Mouse (Mus musculus) hindbrain, embryonic 13.5 days (tissue): Measurements from ENCODE around the gene Lce3e. TPM values are rescaled to one million over a fixed set of nuclear protein-coding genes. Genes with fewer than 3 reads are reported as not detected.
A peak's percentile ranks its signal among the peaks of the same experiment; 100 is the strongest.

Source experiments
- ATAC-seq: fragments of 200-750 bp; cut with Nextera tagmentation; 2 replicates; pipeline ENCODE4 v1.8.0; 2017; ENCODE audit warnings: moderate TSS enrichment; ENCODE audit not compliant: low FRiP score
- H3K27ac ChIP-seq: fragments of 300-500 bp; sonication (generic); 2 replicates; pipeline ENCODE4 v1.5.1; 2015; ENCODE audit warnings: inconsistent platforms, mild to moderate bottlenecking, moderate library complexity
- H3K27me3 ChIP-seq: fragments of 300-500 bp; sonication (generic); 2 replicates; pipeline ENCODE4 v1.6.1; 2015; ENCODE audit warnings: mild to moderate bottlenecking, inconsistent platforms
- H3K36me3 ChIP-seq: fragments of 300-500 bp; sonication (generic); 2 replicates; pipeline ENCODE4 v1.6.1; 2015; ENCODE audit warnings: mild to moderate bottlenecking, inconsistent platforms
- H3K4me1 ChIP-seq: fragments of 300-500 bp; sonication (generic); replicated peaks from 2 replicates; pipeline ENCODE4 v1.6.1; 2015; ENCODE audit warnings: inconsistent platforms
- H3K4me2 ChIP-seq: fragments of 300-500 bp; sonication (generic); 2 replicates; pipeline ENCODE4 v1.6.1; 2015; ENCODE audit warnings: inconsistent platforms, mild to moderate bottlenecking, moderate library complexity
- H3K4me3 ChIP-seq: fragments of 300-500 bp; sonication (generic); 2 replicates; pipeline ENCODE4 v1.5.1; 2015; ENCODE audit warnings: mild to moderate bottlenecking, inconsistent platforms
- H3K9ac ChIP-seq: fragments of 300-500 bp; sonication (generic); 2 replicates; pipeline ENCODE4 v1.6.1; 2015; ENCODE audit warnings: mild to moderate bottlenecking, inconsistent platforms
- H3K9me3 ChIP-seq: fragments of 300-500 bp; sonication (generic); 2 replicates; pipeline ENCODE4 v1.6.1; 2016; ENCODE audit warnings: inconsistent platforms
- WGBS: fragments of 180-500 bp; shearing (Covaris S2); methylation state at CpG from one replicate; pipeline ENCODE4 v1.1.7; 2015; 5-methylcytosine and 5-hydroxymethylcytosine counted together
- polyA plus RNA-seq: library from polyadenylated mRNA; unstranded; fragments of >200 nt; fragmentation: Nextera tagmentation; extraction: Ambion mirVana; gene quantifications from 2 replicates; pipeline ENCODE4 v1.2.1, GENCODE M21; 2015

Lce3e gene
- polyA plus RNA-seq, 1 experiment from 2014 or later, result not detected

- H3K9me3 ChIP-seq, result no peaks in the 10 kb centered on the region
- H3K4me1 ChIP-seq, result peaks cover 6% of the 10 kb centered on the region
- H3K27ac ChIP-seq, result peak within 1 kb of the TSS; percentile 60
- H3K36me3 ChIP-seq, result no peaks in the 10 kb centered on the region
- H3K9ac ChIP-seq, result peak within 1 kb of the TSS; percentile 72
- ATAC-seq, result peak; percentile 33; the same call in 1 of the 2 replicates
- peak within 1 kb of the TSS; percentile 53 for H3K4me3 ChIP-seq
- H3K4me2 ChIP-seq, result peak within 1 kb of the TSS; percentile 88
- no peaks in the 10 kb centered on the region for H3K27me3 ChIP-seq
- 32% methylated on average over 4 of the region's 4 CpGs for WGBS
Measured at GRCm38 (mm10) chr3:93015460-93016104, 48.7 kb downstream of the Lce3e start, which contains the start of gene Crct1. Crct1 (minus strand) TSS chr3:93015687.

Other genes starting within 250 kb of the Lce3e start
- not detected in 2 replicates for gene Lce1f, start 246.7 kb upstream of the Lce3e start, polyA plus RNA-seq
- not detected in 2 replicates for gene Gm38119, start 228.0 kb upstream of the Lce3e start, polyA plus RNA-seq
- gene Lce1g, start 214.7 kb upstream of the Lce3e start, polyA plus RNA-seq, result not detected in 2 replicates
- gene Lce1h, start 202.0 kb upstream of the Lce3e start, polyA plus RNA-seq, result not detected in 2 replicates
- not detected in 2 replicates for gene Lce1i, start 188.2 kb upstream of the Lce3e start, polyA plus RNA-seq
- gene Lce1j, start 176.5 kb upstream of the Lce3e start, polyA plus RNA-seq, result not detected in 2 replicates
- not detected in 2 replicates for gene Lce1k, start 159.2 kb upstream of the Lce3e start, polyA plus RNA-seq
- gene Kprp, start 139.8 kb upstream of the Lce3e start, polyA plus RNA-seq, result not detected in 2 replicates
- not detected in 2 replicates for gene Lce1l, start 115.8 kb upstream of the Lce3e start, polyA plus RNA-seq
- gene 2310050C09Rik, start 96.8 kb upstream of the Lce3e start, polyA plus RNA-seq, result not detected in 2 replicates
- not detected in 2 replicates for gene Lce3a, start 40.8 kb upstream of the Lce3e start, polyA plus RNA-seq
- gene Lce3b, start 34.1 kb upstream of the Lce3e start, polyA plus RNA-seq, result not detected in 2 replicates
- gene Lce3c, start 22.6 kb upstream of the Lce3e start, polyA plus RNA-seq, result not detected in 2 replicates
- not detected in 2 replicates for gene Lce3d, start 9.7 kb upstream of the Lce3e start, polyA plus RNA-seq
- not detected in 2 replicates for gene Lce3f, start 25.2 kb downstream of the Lce3e start, polyA plus RNA-seq
- 1.1 and 1.6 TPM in 2 replicates for gene Crct1, start 48.6 kb downstream of the Lce3e start, polyA plus RNA-seq
- not detected in 2 replicates for gene Lce1m, start 52.0 kb downstream of the Lce3e start, polyA plus RNA-seq
- gene Gm4858, start 101.8 kb downstream of the Lce3e start, polyA plus RNA-seq, result not detected in 2 replicates
- gene Crnn, start 177.7 kb downstream of the Lce3e start, polyA plus RNA-seq, result not detected in 2 replicates
- not detected in 2 replicates for gene Flg2, start 230.2 kb downstream of the Lce3e start, polyA plus RNA-seq